Mouse (Mus musculus) spleen, adult 2 months (tissue): ENCODE measurements around the gene L1cam.

Experiments used
- CTCF ChIP-seq: fragments of 200-500 bp; IDR thresholded peaks from 2 replicates; pipeline ENCODE4 v1.5.1; 2011; ENCODE audit warnings: mild to moderate bottlenecking, inconsistent platforms; ENCODE audit not compliant: insufficient read depth, insufficient read length, insufficient replicate concordance; ENCODE audit errors: extremely low read depth
- POLR2A ChIP-seq: fragments of 200-500 bp; IDR thresholded peaks from 2 replicates; pipeline ENCODE4 v1.6.1; 2011; ENCODE audit warnings: low read depth, low read length, inconsistent platforms

- TF ChIP-seq CTCF = no peak
- no peak for TF ChIP-seq POLR2A
These were observed 40.9 kb downstream of the L1cam start for GRCm38 (mm10) chrX:73855087-73855408.
